Mouse (Mus musculus): ENCODE measurements around the gene Rin1.

Rin1 gene

DNA sequence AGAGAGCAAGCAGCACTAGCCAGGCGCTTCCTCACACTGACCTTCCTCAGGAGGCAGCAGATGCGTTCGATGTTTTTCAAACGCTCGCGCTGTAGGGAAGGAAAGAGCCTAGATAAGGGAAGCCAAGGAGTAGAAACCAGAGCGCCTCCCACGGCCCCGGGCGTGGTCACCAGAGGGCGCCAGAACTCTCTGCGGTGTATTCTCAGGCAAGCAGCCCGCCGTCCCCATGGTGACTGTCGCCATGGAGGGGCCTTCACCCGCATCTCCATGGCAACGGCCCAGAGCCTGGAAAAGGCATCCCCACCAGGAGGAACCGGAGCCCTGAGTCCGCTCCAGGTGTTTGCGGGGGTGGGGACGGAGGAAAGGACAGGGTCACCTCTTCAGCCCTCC lies 44.0 kb downstream of the Rin1 start:
- in situ Hi-C loops (cut with MseI, MboI), result loop anchor here in 1 of 2 experiments (5.0 kb wide), 1 partner anchor 48 kb away; no protein-coding TSS in a partner anchor

DNA sequence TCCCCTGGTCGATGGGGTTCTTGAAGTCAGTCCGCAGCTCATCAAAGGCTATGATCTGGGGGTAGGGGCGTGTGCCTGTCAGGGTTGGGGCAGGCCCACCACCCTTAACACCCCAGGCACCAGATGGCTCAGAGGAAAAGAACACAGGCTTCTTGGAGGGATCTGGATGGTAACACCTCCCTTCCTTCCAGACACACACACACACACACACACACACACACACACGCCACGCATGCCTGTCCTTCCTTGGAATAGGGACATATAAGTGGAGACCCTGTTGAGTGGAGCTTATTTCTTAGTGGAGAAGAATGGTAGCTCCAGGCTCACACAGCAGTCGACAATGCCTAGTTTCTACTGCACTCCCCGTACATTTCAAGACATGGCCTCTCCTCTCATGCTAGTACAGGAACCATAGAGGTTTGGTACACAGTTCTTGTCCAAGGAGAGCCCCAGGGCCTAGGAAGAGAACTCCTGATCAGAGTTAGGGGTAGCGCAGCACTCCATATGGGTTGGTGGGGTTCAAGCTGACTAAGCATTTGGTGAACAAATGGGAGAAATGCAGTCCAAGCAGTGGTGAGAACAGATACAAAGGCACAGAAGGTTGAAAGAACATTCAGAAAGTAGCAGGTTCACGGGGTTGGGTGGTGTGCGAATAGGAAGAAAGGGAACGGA lies 44.6 kb downstream of the Rin1 start:
- in situ Hi-C loops (cut with MseI, MboI), result loop anchor here in 1 of 2 experiments (5.0 kb wide), 1 partner anchor 47 kb away; no protein-coding TSS in a partner anchor

DNA sequence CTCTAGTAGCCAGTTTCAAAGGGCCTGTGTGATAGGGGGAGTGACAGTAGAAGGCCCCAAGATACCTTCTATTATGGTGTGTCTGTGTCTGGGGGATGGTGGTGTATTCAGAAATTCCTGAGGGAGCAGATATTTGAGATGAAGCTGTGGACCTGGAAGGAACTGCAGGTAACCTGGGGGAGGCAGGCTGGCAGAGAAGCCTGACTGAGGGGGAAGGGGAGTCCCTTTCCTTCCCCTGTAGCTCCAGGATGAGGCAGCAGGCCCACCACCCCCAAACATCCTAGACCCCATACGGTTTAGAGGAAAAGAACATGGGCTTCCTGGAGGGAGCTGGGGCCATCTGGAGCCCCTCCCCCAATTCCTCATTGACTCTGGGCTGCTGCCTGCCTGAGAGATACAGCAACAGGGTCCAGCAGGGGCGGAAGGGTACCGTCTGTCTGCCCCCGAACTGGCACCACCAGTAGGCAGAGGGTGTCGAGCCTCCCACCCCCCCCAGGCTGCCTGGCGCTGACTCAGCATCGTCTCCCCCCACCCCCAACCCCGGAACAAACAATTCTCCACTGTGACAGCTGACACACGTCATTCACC lies 45.7 kb downstream of the Rin1 start:
- in situ Hi-C loops (cut with MseI, MboI), result no loop called here

DNA sequence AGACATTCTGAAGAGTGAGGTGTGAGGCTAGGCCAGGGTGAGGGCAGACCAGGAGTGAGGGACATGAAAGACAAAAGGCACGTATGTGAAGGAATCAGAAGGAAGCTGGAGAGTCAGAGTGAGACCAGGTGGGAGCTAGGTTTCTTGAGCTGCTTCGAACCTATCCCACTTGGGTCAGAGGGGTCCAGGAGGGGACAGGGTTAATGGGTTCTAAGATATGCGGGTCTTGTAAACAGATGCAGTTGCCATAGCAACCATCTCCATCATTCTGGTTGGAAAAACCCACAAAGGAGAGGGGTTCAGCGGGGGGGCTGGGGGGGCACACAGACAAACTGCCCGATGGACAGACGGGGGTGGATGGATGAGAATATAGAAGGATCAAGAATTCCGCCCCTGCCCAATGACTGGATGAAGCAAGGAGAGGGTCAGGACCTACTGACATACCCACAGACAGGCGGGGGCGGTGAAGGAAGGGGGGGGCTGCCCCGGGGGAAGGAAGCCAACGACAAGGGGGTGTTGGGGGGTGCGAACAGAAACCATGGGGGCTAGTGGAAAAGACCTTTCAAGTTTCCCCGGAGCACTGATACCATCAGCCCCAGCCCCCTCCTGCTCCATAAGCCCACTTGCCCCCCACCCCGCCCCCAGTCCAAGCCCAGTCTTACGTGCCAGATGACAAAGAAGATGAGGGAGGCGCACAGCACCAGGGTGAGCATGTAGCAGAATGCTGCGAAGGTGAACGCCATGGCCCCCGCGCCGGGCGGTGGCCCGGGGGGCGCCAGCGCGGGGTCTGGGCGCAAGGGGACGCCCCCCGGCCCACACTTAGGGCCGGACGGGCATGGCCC lies 47.5 kb downstream of the Rin1 start:
- in situ Hi-C loops (cut with MseI, MboI), result no loop called here

DNA sequence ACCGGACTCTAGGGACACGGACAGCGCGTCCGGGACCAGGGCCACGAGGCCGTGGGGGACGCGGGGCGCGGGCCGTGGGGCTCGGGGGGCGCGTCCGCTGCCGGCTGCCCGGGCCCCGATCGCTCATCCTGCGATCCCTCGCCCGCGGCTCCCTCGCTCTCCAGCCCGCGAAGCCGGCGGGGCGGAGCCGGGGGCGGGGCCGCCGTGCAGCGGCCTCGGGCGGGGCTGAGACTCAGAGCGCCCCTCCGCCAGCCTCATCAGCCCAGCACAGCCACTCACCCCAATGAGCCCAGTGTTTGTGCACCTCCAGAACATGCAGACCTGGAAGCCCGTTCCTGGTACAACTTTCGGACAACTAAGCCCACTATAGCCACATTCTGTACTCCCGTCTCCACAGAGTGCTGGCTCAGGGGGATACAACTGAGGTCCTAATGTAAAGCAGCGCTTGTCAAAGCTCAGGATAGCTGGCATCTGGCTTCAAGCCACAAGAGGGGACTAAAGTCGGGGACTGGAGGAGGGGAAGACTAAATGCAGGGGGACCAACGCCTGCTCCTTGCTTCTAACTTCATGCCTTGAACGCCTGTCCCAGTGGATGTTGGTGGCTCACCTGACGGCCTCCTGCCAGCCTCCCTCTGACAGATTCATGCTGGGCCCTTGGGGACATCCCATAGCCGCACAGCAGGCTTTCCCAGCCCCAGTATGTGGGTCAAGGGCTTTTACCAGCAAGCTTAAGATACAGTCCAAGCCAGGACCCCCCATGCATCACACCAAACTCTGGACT lies 48.3 kb downstream of the Rin1 start, which contains the start of gene Cnih2:
Cnih2 (minus strand) TSS at position 159 of the 781 bp plus-strand sequence.
- in situ Hi-C loops (cut with MseI, MboI), result no loop called here

DNA sequence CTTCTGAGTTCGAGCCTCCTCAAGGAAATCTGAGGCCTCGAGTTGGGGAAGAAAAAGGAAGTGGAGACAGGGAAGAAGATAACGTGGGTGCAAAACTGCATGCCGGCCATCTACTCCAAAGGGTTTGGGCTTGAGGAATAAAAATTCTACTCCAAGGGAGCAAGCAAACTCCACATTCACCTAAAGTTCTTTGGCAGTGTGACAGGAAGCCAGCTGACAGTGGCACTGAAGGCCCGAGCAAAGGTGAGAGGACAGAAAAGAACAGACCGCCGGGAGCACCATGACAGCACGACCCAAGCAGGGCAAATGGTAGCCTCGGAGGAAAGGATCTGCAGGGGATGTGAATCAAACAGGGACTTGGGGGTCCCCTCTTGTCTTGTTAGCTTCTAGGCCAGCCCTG lies 55.8 kb downstream of the Rin1 start:
- in situ Hi-C loops (cut with MseI, MboI), result no loop called here

Measured in mouse trophoblast stem cell (cell line).